Mouse (Mus musculus) spleen, postnatal 0 days (tissue): Measurements from ENCODE around the gene Slc10a1. TPM values are rescaled to one million over a fixed set of nuclear protein-coding genes. Genes with fewer than 3 reads are reported as not detected.

Source experiments
- polyA plus RNA-seq: library from polyadenylated mRNA; unstranded; fragments of >200 nt; fragmentation: Nextera tagmentation; extraction: Ambion mirVana; gene quantifications from 2 replicates; pipeline ENCODE4 v1.2.1, GENCODE M21; 2015

Slc10a1 gene
- polyA plus RNA-seq = 0.95 and 1.2 TPM in 2 replicates

GRCm38 (mm10) chr12:80968605-80969004 is at the start of gene Slc10a1:
Gene Slc10a1 (minus strand): TSS chr12:80968705.

GRCm38 (mm10) chr12:80945334-80945995 is 23.0 kb downstream of the Slc10a1 start, which contains the start of gene Srsf5:
Gene Srsf5 (plus strand): TSS chr12:80945504.

Other genes starting within 250 kb of the Slc10a1 start
- not detected in 2 replicates for gene Ccdc177, start 208.0 kb downstream of the Slc10a1 start, polyA plus RNA-seq
- gene Susd6, start 178.2 kb downstream of the Slc10a1 start, polyA plus RNA-seq = 11.6 and 12.2 TPM in 2 replicates
- gene Srsf5, start 23.2 kb downstream of the Slc10a1 start, polyA plus RNA-seq = 430 and 462 TPM in 2 replicates
- 0.19 and 0.33 TPM in 2 replicates for gene Smoc1, start 58.1 kb upstream of the Slc10a1 start, polyA plus RNA-seq